Mouse (Mus musculus) erythroblast, embryonic 14.5 days (primary cell): ENCODE measurements at regions not wholly inside any gene's neighbourhood (a gene's known extent, or its start where the extent isn't known, plus 50 kb on each side); places are given as distances from the start of the nearest gene placed in this dataset.

Source experiments
- GATA1 ChIP-seq: IDR thresholded peaks from 2 replicates; pipeline ENCODE4 v1.6.1; 2012; ENCODE audit warnings: low read length, inconsistent platforms, mixed read lengths
- TAL1 ChIP-seq: IDR thresholded peaks from 3 replicates; pipeline ENCODE4 v1.6.1; 2012; ENCODE audit warnings: low read length, inconsistent platforms, mixed read lengths

- TF ChIP-seq TAL1 (no peak), GATA1 (no peak)
Observed at GRCm38 (mm10) chr14:46612584-46612983, 147.8 kb upstream of the Cdkn3 start.
